In genomic region chr13:91893132-91893531, GRCm38 (mm10) we compare ENCODE assay signal across 10 mouse cellular contexts. TPM values are rescaled to one million over a fixed set of nuclear protein-coding genes. Genes with fewer than 3 reads are reported as not detected.
DNase-seq lines count a peak whose midpoint lies in the region; TF ChIP-seq lines count a peak whose summit lies in the region.
"Had no signal": no experiment of that assay in that cellular context is flagged by ENCODE, and none has a peak within 500 bp of the region (broad histone marks: within the 10 kb centered on the region; RNA-seq: fewer than 3 reads in every experiment).

No protein-coding gene starts in this region.

- peak; percentile 24; the same call in 1 of the 2 replicates for TF ChIP-seq CTCF in cortical plate, adult 2 months (IDR thresholded peaks at IDR 0.05; ENCODE audit: extremely low read depth, insufficient read depth, low read length)

- H3K27ac ChIP-seq in cortical plate, adult 2 months (ENCODE audit: insufficient read depth, low read length), result no peak overlapping the region
- H3K27ac ChIP-seq: liver, embryonic 13.5 days had no signal

- H3K4me3 ChIP-seq in cortical plate, adult 2 months (ENCODE audit: insufficient read depth, low read length), result no peak overlapping the region
- H3K4me3 ChIP-seq: liver, embryonic 13.5 days had no signal

- peak; percentile 22 for DNase-seq in heart, postnatal 4 days
- DNase-seq in heart, adult 18-20 months, result no peak
- peak; percentile 12 for DNase-seq in thymus, postnatal 14 days
- no peak for DNase-seq in thymus, postnatal 36 days
- no peak for DNase-seq in ovary, postnatal 10 days (ENCODE audit: low spot score)
- no peak for DNase-seq in urinary bladder, postnatal 36 days (ENCODE audit: low spot score in 2 of 2)
- DNase-seq: cerebellum, adult 11-12 months; heart, postnatal 14 days; liver, embryonic 13.5 days had no signal

- TF ChIP-seq POLR2A in cortical plate, adult 2 months (IDR thresholded peaks at IDR 0.05; ENCODE audit: extremely low read depth, insufficient read depth, low read length), result no peak

- H3K4me1 ChIP-seq in cortical plate, adult 2 months (ENCODE audit: control insufficient read depth, insufficient read depth, low read length), result no peaks in the 10 kb centered on the region
- H3K4me1 ChIP-seq: liver, embryonic 13.5 days had no signal

RNA-seq across cellular contexts. Expression of gene Ckmt2, which starts 16.4 kb away (rescaled TPM):
- total RNA-seq in heart, postnatal 4 days (2021), result 100 to 1,000 TPM; 279 to 301 TPM
- total RNA-seq in heart, adult 18-20 months (2021), result 1,000 to 10,000 TPM; 2,595 to 2,880 TPM
- not detected in 2 replicates for polyA plus RNA-seq in cortical plate, adult 2 months (2012; rRNA removed)
- polyA plus RNA-seq: liver, embryonic 13.5 days had no signal

Comparison
In these comparisons a context has a peak if more than half of its experiments do, and no peak if none do; other contexts are left out.
1. DNase-seq: peak in heart, postnatal 4 days (single experiment) and thymus, postnatal 14 days (single experiment); none in heart, adult 18-20 months (0 of 2), thymus, postnatal 36 days (0 of 2), ovary, postnatal 10 days (single experiment) and urinary bladder, postnatal 36 days (0 of 2).
2. RNA of gene Ckmt2, which starts 16.4 kb away (total RNA-seq): 2,595 to 2,880 TPM in heart, adult 18-20 months; 279 to 301 TPM in heart, postnatal 4 days; every median in the first group is over 4 times any median in the second.